Mouse (Mus musculus) embryonic facial prominence, embryonic 10.5 days (tissue): Measurements from ENCODE around the gene Itga9. TPM values are rescaled to one million over a fixed set of nuclear protein-coding genes. Genes with fewer than 3 reads are reported as not detected.
A peak's percentile ranks its signal among the peaks of the same experiment; 100 is the strongest.

Source experiments
- DNase-seq: peaks from one replicate; pipeline ENCODE4 v3.0.0-alpha.2; 2017; ENCODE audit warnings: low spot score
- H3K27ac ChIP-seq: fragments of 300-500 bp; sonication (generic); replicated peaks from 2 replicates; pipeline ENCODE4 v1.5.1; 2016; ENCODE audit warnings: mild to moderate bottlenecking
- H3K27me3 ChIP-seq: fragments of 300-500 bp; sonication (generic); replicated peaks from 2 replicates; pipeline ENCODE4 v1.6.1; 2016; ENCODE audit warnings: low read depth, mild to moderate bottlenecking; ENCODE audit not compliant: poor library complexity, severe bottlenecking
- H3K36me3 ChIP-seq: fragments of 300-500 bp; sonication (generic); replicated peaks from 2 replicates; pipeline ENCODE4 v1.6.1; 2016; ENCODE audit warnings: mild to moderate bottlenecking, moderate library complexity
- H3K4me1 ChIP-seq: fragments of 300-500 bp; sonication (generic); 2 replicates; pipeline ENCODE4 v1.6.1; 2016
- H3K4me3 ChIP-seq: fragments of 300-500 bp; sonication (generic); 2 replicates; pipeline ENCODE4 v1.5.1; 2016; ENCODE audit warnings: mild to moderate bottlenecking, moderate library complexity
- H3K9me3 ChIP-seq: fragments of 300-500 bp; sonication (generic); 2 replicates; pipeline ENCODE4 v1.6.1; 2016; ENCODE audit warnings: mild to moderate bottlenecking
- WGBS: fragments of 180-500 bp; shearing (Covaris S2); methylation state at CpG from one replicate; pipeline ENCODE4 v1.1.7; 2016; 5-methylcytosine and 5-hydroxymethylcytosine counted together
- polyA plus RNA-seq: library from polyadenylated mRNA; unstranded; fragments of >200 nt; fragmentation: Nextera tagmentation; extraction: Ambion mirVana; gene quantifications from 2 replicates; pipeline ENCODE4 v1.2.1, GENCODE M21; 2016

Gene Itga9
- polyA plus RNA-seq, result 11.9 and 13.4 TPM in 2 replicates

- Histone ChIP-seq H3K4me1 (peaks cover 56% of the 10 kb centered on the region), H3K27me3 (peaks cover 39% of the 10 kb centered on the region), H3K4me3 (peak within 1 kb of the TSS; percentile 82), H3K27ac (peak within 1 kb of the TSS; percentile 94), H3K36me3 (no peaks in the 10 kb centered on the region), H3K9me3 (no peaks in the 10 kb centered on the region)
- DNase-seq, result peak; percentile 93
- 11% methylated on average over 42 of the region's 42 CpGs for WGBS
Measured at GRCm38 (mm10) chr9:118606148-118606816, at the start of gene Itga9. Gene Itga9 (plus strand): TSS chr9:118606690.

GRCm38 (mm10) chr9:118556951-118557780, 49.3 kb upstream of the Itga9 start:
- WGBS, result 91% methylated on average over 24 of the region's 24 CpGs
- no peak overlapping the region for H3K4me3 ChIP-seq
- no peak for DNase-seq
- no peak overlapping the region for H3K27ac ChIP-seq
- no peaks in the 10 kb centered on the region for H3K9me3 ChIP-seq
- peaks cover 98% of the 10 kb centered on the region for H3K36me3 ChIP-seq
- no peaks in the 10 kb centered on the region for H3K27me3 ChIP-seq
- H3K4me1 ChIP-seq, result no peaks in the 10 kb centered on the region

- WGBS, result 96% methylated on average over 11 of the region's 11 CpGs
- peaks cover 98% of the 10 kb centered on the region for H3K36me3 ChIP-seq
Measured at GRCm38 (mm10) chr9:118563356-118563755, 43.1 kb upstream of the Itga9 start.

GRCm38 (mm10) chr9:118563866-118564265, 42.6 kb upstream of the Itga9 start:
- H3K4me1 ChIP-seq, result peaks cover 5% of the 10 kb centered on the region; the same call in 1 of the 2 replicates
- peaks cover 96% of the 10 kb centered on the region for H3K36me3 ChIP-seq
- no peak overlapping the region for H3K27ac ChIP-seq
- H3K4me3 ChIP-seq, result no peak overlapping the region
- WGBS, result 88% methylated on average over 7 of the region's 7 CpGs
- H3K9me3 ChIP-seq, result no peaks in the 10 kb centered on the region
- DNase-seq, result no peak
- no peaks in the 10 kb centered on the region for H3K27me3 ChIP-seq

More at GRCm38 (mm10) chr9:118563356-118563755, 43.1 kb upstream of the Itga9 start:
- Histone ChIP-seq H3K4me3 (no peak overlapping the region), H3K27ac (no peak overlapping the region), H3K4me1 (peaks cover 5% of the 10 kb centered on the region; the same call in 1 of the 2 replicates), H3K9me3 (no peaks in the 10 kb centered on the region), H3K27me3 (no peaks in the 10 kb centered on the region)
- DNase-seq, result no peak

- Histone ChIP-seq H3K36me3 (peaks cover 96% of the 10 kb centered on the region), H3K4me3 (no peak overlapping the region), H3K27ac (no peak overlapping the region), H3K27me3 (no peaks in the 10 kb centered on the region), H3K4me1 (peaks cover 5% of the 10 kb centered on the region; the same call in 1 of the 2 replicates), H3K9me3 (no peaks in the 10 kb centered on the region)
- WGBS, result 90% methylated on average over 16 of the region's 16 CpGs
- no peak for DNase-seq
Measured at GRCm38 (mm10) chr9:118564696-118565095, 41.8 kb upstream of the Itga9 start.

GRCm38 (mm10) chr9:118569328-118569727, 37.2 kb upstream of the Itga9 start:
- WGBS, result 93% methylated on average over 6 of the region's 6 CpGs
- Histone ChIP-seq H3K27ac (no peak overlapping the region), H3K4me3 (no peak overlapping the region), H3K27me3 (no peaks in the 10 kb centered on the region), H3K4me1 (peaks cover 5% of the 10 kb centered on the region; the same call in 1 of the 2 replicates), H3K36me3 (peaks cover 93% of the 10 kb centered on the region), H3K9me3 (no peaks in the 10 kb centered on the region)
- DNase-seq, result no peak

- Histone ChIP-seq H3K27me3 (no peaks in the 10 kb centered on the region), H3K9me3 (no peaks in the 10 kb centered on the region), H3K27ac (no peak overlapping the region), H3K36me3 (peaks cover 93% of the 10 kb centered on the region), H3K4me1 (no peaks in the 10 kb centered on the region), H3K4me3 (no peak overlapping the region)
- WGBS, result 81% methylated on average over 4 of the region's 4 CpGs
- peak; percentile 7 for DNase-seq
Measured at GRCm38 (mm10) chr9:118570865-118571264, 35.6 kb upstream of the Itga9 start.

- no peaks in the 10 kb centered on the region for H3K27me3 ChIP-seq
- H3K36me3 ChIP-seq, result peaks cover 93% of the 10 kb centered on the region
- WGBS, result 90% methylated on average over 4 of the region's 4 CpGs
- no peaks in the 10 kb centered on the region for H3K4me1 ChIP-seq
- H3K4me3 ChIP-seq, result no peak overlapping the region
- no peaks in the 10 kb centered on the region for H3K9me3 ChIP-seq
- no peak for DNase-seq
- H3K27ac ChIP-seq, result no peak overlapping the region
Measured at GRCm38 (mm10) chr9:118571701-118572100, 34.8 kb upstream of the Itga9 start.

GRCm38 (mm10) chr9:118574911-118575310, 31.6 kb upstream of the Itga9 start:
- peaks cover 95% of the 10 kb centered on the region for H3K36me3 ChIP-seq
- H3K4me1 ChIP-seq, result no peaks in the 10 kb centered on the region
- H3K27me3 ChIP-seq, result no peaks in the 10 kb centered on the region
- no peaks in the 10 kb centered on the region for H3K9me3 ChIP-seq
- no peak overlapping the region for H3K4me3 ChIP-seq
- no peak for DNase-seq
- no peak overlapping the region for H3K27ac ChIP-seq
- WGBS, result 94% methylated on average over 5 of the region's 5 CpGs

- no peak overlapping the region for H3K4me3 ChIP-seq
- no peak overlapping the region for H3K27ac ChIP-seq
- H3K36me3 ChIP-seq, result peaks cover 91% of the 10 kb centered on the region
- H3K4me1 ChIP-seq, result 0 out of 2 replicates have a peak, but pooled peaks cover 3% of the 10 kb centered on the region
- DNase-seq, result no peak
- no peaks in the 10 kb centered on the region for H3K9me3 ChIP-seq
- no peaks in the 10 kb centered on the region for H3K27me3 ChIP-seq
- WGBS, result 77% methylated on average over 6 of the region's 6 CpGs
Measured at GRCm38 (mm10) chr9:118580371-118580770, 26.1 kb upstream of the Itga9 start.

GRCm38 (mm10) chr9:118582757-118583156, 23.7 kb upstream of the Itga9 start:
- DNase-seq, result no peak
- 78% methylated on average over 6 of the region's 6 CpGs for WGBS
- Histone ChIP-seq H3K4me3 (no peak overlapping the region), H3K27me3 (no peaks in the 10 kb centered on the region), H3K36me3 (peaks cover 67% of the 10 kb centered on the region), H3K4me1 (peaks cover 7% of the 10 kb centered on the region; the same call in 1 of the 2 replicates), H3K27ac (no peak overlapping the region; the same call in 1 of the 2 replicates), H3K9me3 (no peaks in the 10 kb centered on the region)

GRCm38 (mm10) chr9:118584838-118585237, 21.7 kb upstream of the Itga9 start:
- H3K27me3 ChIP-seq, result no peaks in the 10 kb centered on the region
- H3K4me1 ChIP-seq, result peaks cover 13% of the 10 kb centered on the region
- no peak overlapping the region for H3K4me3 ChIP-seq
- peaks cover 47% of the 10 kb centered on the region for H3K36me3 ChIP-seq
- 80% methylated on average over 1 of the region's 1 CpGs for WGBS
- H3K9me3 ChIP-seq, result no peaks in the 10 kb centered on the region
- H3K27ac ChIP-seq, result no peak overlapping the region
- no peak for DNase-seq
